Mouse (Mus musculus): Measurements from ENCODE around the gene Hnf1a. TPM values are rescaled to one million over a fixed set of nuclear protein-coding genes. Genes with fewer than 3 reads are reported as not detected.

Gene Hnf1a
- total RNA-seq, 2 experiments from 2014 or later = not detected

Other genes starting within 250 kb of the Hnf1a start
- gene Ankrd13a, start 196.4 kb downstream of the Hnf1a start, total RNA-seq (2021) = 10 to 100 TPM; 37.2 to 47.9 TPM
- gene Git2, start 195.6 kb downstream of the Hnf1a start, total RNA-seq (2021) = 10 to 100 TPM; 42.4 to 45.4 TPM
- gene 1500011B03Rik, start 147.6 kb downstream of the Hnf1a start, total RNA-seq (2021) = 100 to 1,000 TPM; 156 to 157 TPM
- gene 4930519G04Rik, start 117.4 kb downstream of the Hnf1a start, total RNA-seq (2021) = not detected
- under 1 TPM; 0.72 to 0.76 TPM for gene Gm9936, start 112.4 kb downstream of the Hnf1a start, total RNA-seq (2021)
- gene Oasl2, start 74.2 kb downstream of the Hnf1a start, total RNA-seq (2021) = 1 to 10 TPM; 1.4 to 2.4 TPM
- not detected for gene Oasl1, start 47.9 kb downstream of the Hnf1a start, total RNA-seq (2021)
- gene 2210016L21Rik, start 28.9 kb downstream of the Hnf1a start, total RNA-seq (2021) = 100 to 1,000 TPM; 185 to 227 TPM
- gene Sppl3, start 40.0 kb upstream of the Hnf1a start, total RNA-seq (2021) = 10 to 100 TPM; 80.5 to 81.7 TPM
- gene Gm10401, start 127.2 kb upstream of the Hnf1a start, total RNA-seq (2021) = not detected
- gene Acads, start 148.3 kb upstream of the Hnf1a start, total RNA-seq (2021) = 10 to 100 TPM in 1 of 2 experiments, 1 to 10 TPM in 1; 8.8 to 10.3 TPM
- 10 to 100 TPM; 31.5 TPM for gene Unc119b, start 163.9 kb upstream of the Hnf1a start, total RNA-seq (2021)
- 10 to 100 TPM; 92.7 to 96.4 TPM for gene Mlec, start 187.1 kb upstream of the Hnf1a start, total RNA-seq (2021)
- 100 to 1,000 TPM; 122 to 139 TPM for gene Cabp1, start 223.3 kb upstream of the Hnf1a start, total RNA-seq (2021)